Mouse (Mus musculus) limb, embryonic 12.5 days (tissue): Measurements from ENCODE around the gene Mmp14. TPM values are rescaled to one million over a fixed set of nuclear protein-coding genes. Genes with fewer than 3 reads are reported as not detected.

Experiments used
- ATAC-seq: fragments of 200-750 bp; cut with Nextera tagmentation; 2 replicates; pipeline ENCODE4 v1.8.0; 2017; ENCODE audit warnings: low read depth, moderate TSS enrichment; ENCODE audit not compliant: insufficient number of reproducible peaks, insufficient read depth, low FRiP score, low TSS enrichment
- H3K27ac ChIP-seq: fragments of 300-500 bp; sonication (generic); 2 replicates; pipeline ENCODE4 v1.5.1; 2016; ENCODE audit warnings: mild to moderate bottlenecking, moderate library complexity
- H3K27me3 ChIP-seq: fragments of 300-500 bp; sonication (generic); 2 replicates; pipeline ENCODE4 v1.6.1; 2016; ENCODE audit warnings: mild to moderate bottlenecking, moderate library complexity
- H3K36me3 ChIP-seq: fragments of 300-500 bp; sonication (generic); 2 replicates; pipeline ENCODE4 v1.6.1; 2016; ENCODE audit warnings: mild to moderate bottlenecking, moderate library complexity
- H3K4me1 ChIP-seq: fragments of 300-500 bp; sonication (generic); replicated peaks from 2 replicates; pipeline ENCODE4 v1.6.1; 2016
- H3K4me2 ChIP-seq: fragments of 300-500 bp; sonication (generic); 2 replicates; pipeline ENCODE4 v1.6.1; 2016; ENCODE audit warnings: mild to moderate bottlenecking, moderate library complexity
- H3K4me3 ChIP-seq: fragments of 300-500 bp; sonication (generic); replicated peaks from 2 replicates; pipeline ENCODE4 v1.5.1; 2016; ENCODE audit warnings: mild to moderate bottlenecking
- H3K9ac ChIP-seq: fragments of 300-500 bp; sonication (generic); replicated peaks from 2 replicates; pipeline ENCODE4 v1.6.1; 2016; ENCODE audit warnings: mild to moderate bottlenecking, moderate library complexity
- H3K9me3 ChIP-seq: fragments of 300-500 bp; sonication (generic); 2 replicates; pipeline ENCODE4 v1.6.1; 2016; ENCODE audit warnings: mild to moderate bottlenecking, moderate library complexity
- WGBS: fragments of 180-500 bp; shearing (Covaris S2); methylation state at CpG from one replicate; pipeline ENCODE4 v1.1.7; 2016; 5-methylcytosine and 5-hydroxymethylcytosine counted together
- polyA plus RNA-seq: library from polyadenylated mRNA; unstranded; fragments of >200 nt; fragmentation: Nextera tagmentation; extraction: Ambion mirVana; gene quantifications from 2 replicates; pipeline ENCODE4 v1.2.1, GENCODE M21; 2016

Gene Mmp14
- polyA plus RNA-seq, 1 experiment from 2014 or later = 149 TPM

- ATAC-seq = no peak
- WGBS = 74% methylated on average over 6 of the region's 6 CpGs
- no peak overlapping the region for H3K9ac ChIP-seq
- no peak overlapping the region for H3K4me2 ChIP-seq
- no peak overlapping the region for H3K4me3 ChIP-seq
- H3K27ac ChIP-seq = no peak overlapping the region
- peaks cover 52% of the 10 kb centered on the region for H3K27me3 ChIP-seq
- H3K4me1 ChIP-seq = peaks cover 16% of the 10 kb centered on the region
- H3K9me3 ChIP-seq = no peaks in the 10 kb centered on the region
- H3K36me3 ChIP-seq = no peaks in the 10 kb centered on the region
Measured at GRCm38 (mm10) chr14:54480673-54481072, 49.3 kb downstream of the Mmp14 start.

- no peak for ATAC-seq
- no peak overlapping the region for H3K4me3 ChIP-seq
- no peak overlapping the region for H3K27ac ChIP-seq
- H3K4me1 ChIP-seq = peaks cover 9% of the 10 kb centered on the region
- H3K9ac ChIP-seq = no peak overlapping the region
- H3K36me3 ChIP-seq = no peaks in the 10 kb centered on the region
- H3K27me3 ChIP-seq = peaks cover 50% of the 10 kb centered on the region
- no peak overlapping the region for H3K4me2 ChIP-seq
- WGBS = 85% methylated on average over 8 of the region's 8 CpGs
- no peaks in the 10 kb centered on the region for H3K9me3 ChIP-seq
Measured at GRCm38 (mm10) chr14:54481402-54481801, 50.0 kb downstream of the Mmp14 start.

- Histone ChIP-seq H3K9me3 (no peaks in the 10 kb centered on the region), H3K27ac (no peak overlapping the region), H3K9ac (no peak overlapping the region), H3K27me3 (peaks cover 39% of the 10 kb centered on the region), H3K4me2 (no peak overlapping the region), H3K4me1 (0 out of 2 replicates have a peak, but pooled peaks cover 4% of the 10 kb centered on the region), H3K4me3 (no peak overlapping the region), H3K36me3 (no peaks in the 10 kb centered on the region)
- WGBS = 36% methylated on average over 9 of the region's 9 CpGs
- no peak for ATAC-seq
Measured at GRCm38 (mm10) chr14:54482498-54482897, 51.1 kb downstream of the Mmp14 start.

GRCm38 (mm10) chr14:54485899-54486298 is 54.5 kb downstream of the Mmp14 start:
- H3K9me3 ChIP-seq = no peaks in the 10 kb centered on the region
- H3K4me1 ChIP-seq = no peaks in the 10 kb centered on the region
- no peak overlapping the region for H3K4me2 ChIP-seq
- 89% methylated on average over 7 of the region's 7 CpGs for WGBS
- no peak for ATAC-seq
- H3K4me3 ChIP-seq = no peak overlapping the region
- H3K27me3 ChIP-seq = peaks cover 5% of the 10 kb centered on the region; the same call in 1 of the 2 replicates
- H3K36me3 ChIP-seq = no peaks in the 10 kb centered on the region
- H3K27ac ChIP-seq = no peak overlapping the region
- H3K9ac ChIP-seq = no peak overlapping the region

GRCm38 (mm10) chr14:54487732-54488131 is 56.3 kb downstream of the Mmp14 start:
- WGBS = 60% methylated on average over 2 of the region's 2 CpGs
- Histone ChIP-seq H3K4me2 (no peak overlapping the region), H3K9me3 (no peaks in the 10 kb centered on the region), H3K27ac (no peak overlapping the region), H3K4me1 (no peaks in the 10 kb centered on the region), H3K36me3 (no peaks in the 10 kb centered on the region), H3K9ac (no peak overlapping the region), H3K27me3 (no peaks in the 10 kb centered on the region), H3K4me3 (no peak overlapping the region)
- no peak for ATAC-seq

- no peak overlapping the region for H3K4me3 ChIP-seq
- no peak for ATAC-seq
- no peak overlapping the region for H3K4me2 ChIP-seq
- no peaks in the 10 kb centered on the region for H3K4me1 ChIP-seq
- no peaks in the 10 kb centered on the region for H3K27me3 ChIP-seq
- H3K9ac ChIP-seq = no peak overlapping the region
- no peaks in the 10 kb centered on the region for H3K36me3 ChIP-seq
- no peak overlapping the region for H3K27ac ChIP-seq
- no peaks in the 10 kb centered on the region for H3K9me3 ChIP-seq
Measured at GRCm38 (mm10) chr14:54488350-54488749, 56.9 kb downstream of the Mmp14 start.

- H3K9me3 ChIP-seq = no peaks in the 10 kb centered on the region
- H3K27ac ChIP-seq = no peak overlapping the region
- H3K4me2 ChIP-seq = no peak overlapping the region
- H3K4me3 ChIP-seq = no peak overlapping the region
- ATAC-seq = no peak
- no peaks in the 10 kb centered on the region for H3K27me3 ChIP-seq
- H3K4me1 ChIP-seq = no peaks in the 10 kb centered on the region
- no peaks in the 10 kb centered on the region for H3K36me3 ChIP-seq
- no peak overlapping the region for H3K9ac ChIP-seq
- 68% methylated on average over 18 of the region's 18 CpGs for WGBS
Measured at GRCm38 (mm10) chr14:54492345-54493131, 61.1 kb downstream of the Mmp14 start.

GRCm38 (mm10) chr14:54493236-54493635 is 61.8 kb downstream of the Mmp14 start:
- no peaks in the 10 kb centered on the region for H3K27me3 ChIP-seq
- no peak overlapping the region for H3K9ac ChIP-seq
- no peaks in the 10 kb centered on the region for H3K36me3 ChIP-seq
- no peak for ATAC-seq
- 95% methylated on average over 5 of the region's 5 CpGs for WGBS
- no peak overlapping the region for H3K27ac ChIP-seq
- H3K4me3 ChIP-seq = no peak overlapping the region
- H3K9me3 ChIP-seq = no peaks in the 10 kb centered on the region
- no peaks in the 10 kb centered on the region for H3K4me1 ChIP-seq
- H3K4me2 ChIP-seq = no peak overlapping the region

GRCm38 (mm10) chr14:54494234-54494633 is 62.8 kb downstream of the Mmp14 start:
- WGBS = 2% methylated on average over 3 of the region's 3 CpGs
- ATAC-seq = no peak
- Histone ChIP-seq H3K36me3 (no peaks in the 10 kb centered on the region), H3K9ac (no peak overlapping the region), H3K4me1 (no peaks in the 10 kb centered on the region), H3K4me3 (no peak overlapping the region), H3K27me3 (no peaks in the 10 kb centered on the region), H3K9me3 (no peaks in the 10 kb centered on the region), H3K4me2 (no peak overlapping the region), H3K27ac (no peak overlapping the region)

Other genes with a start within 250 kb of the Mmp14 start
- gene Dad1, start 177.5 kb upstream of the Mmp14 start, polyA plus RNA-seq = 240 and 247 TPM in 2 replicates
- gene Abhd4, start 177.4 kb upstream of the Mmp14 start, polyA plus RNA-seq = 37.6 and 42.5 TPM in 2 replicates
- gene Olfr49, start 146.7 kb upstream of the Mmp14 start, polyA plus RNA-seq = not detected in 2 replicates
- gene Oxa1l, start 70.8 kb upstream of the Mmp14 start, polyA plus RNA-seq = 47.1 and 50.9 TPM in 2 replicates
- 3.3 and 5.1 TPM in 2 replicates for gene Slc7a7, start 13.8 kb upstream of the Mmp14 start, polyA plus RNA-seq
- gene Mrpl52, start 4.7 kb upstream of the Mmp14 start, polyA plus RNA-seq = 259 and 277 TPM in 2 replicates
- gene Lrp10, start 32.5 kb downstream of the Mmp14 start, polyA plus RNA-seq = 28.3 and 28.7 TPM in 2 replicates
- 4.3 and 5.0 TPM in 2 replicates for gene Rem2, start 44.5 kb downstream of the Mmp14 start, polyA plus RNA-seq
- 105 and 106 TPM in 2 replicates for gene Prmt5, start 85.9 kb downstream of the Mmp14 start, polyA plus RNA-seq
- 54.5 and 58.1 TPM in 2 replicates for gene Haus4, start 123.0 kb downstream of the Mmp14 start, polyA plus RNA-seq
- 68.9 and 72.2 TPM in 2 replicates for gene Ajuba, start 145.9 kb downstream of the Mmp14 start, polyA plus RNA-seq
- gene 4931414P19Rik, start 174.4 kb downstream of the Mmp14 start, polyA plus RNA-seq = 9.7 and 10.7 TPM in 2 replicates
- gene Psmb5, start 186.4 kb downstream of the Mmp14 start, polyA plus RNA-seq = 410 and 432 TPM in 2 replicates
- 0.06 and 0.29 TPM in 2 replicates for gene Psmb11, start 189.8 kb downstream of the Mmp14 start, polyA plus RNA-seq
- gene Gm17606, start 209.3 kb downstream of the Mmp14 start, polyA plus RNA-seq = not detected in 2 replicates
- 11.8 and 12.9 TPM in 2 replicates for gene Cdh24, start 209.8 kb downstream of the Mmp14 start, polyA plus RNA-seq